Mouse (Mus musculus) CD4-positive, CD25-positive, alpha-beta regulatory T cell (primary cell): ENCODE data around the gene Olfr175-ps1. TPM values are rescaled to one million over a fixed set of nuclear protein-coding genes. Genes with fewer than 3 reads are reported as not detected.

Source experiments
- polyA plus RNA-seq: library from polyadenylated mRNA; unstranded; fragments of 100-300 nt; shearing (Covaris generic); gene quantifications from one replicate; pipeline ENCODE4 v1.2.1, GENCODE M21; 2017

The Olfr175-ps1 gene
- polyA plus RNA-seq = not detected

GRCm38 (mm10) chr16:58826732-58827319, at the start of gene Olfr175-ps1:
Gene Olfr175-ps1, minus strand, starts transcription at chr16:58826782.

GRCm38 (mm10) chr16:58874668-58875067, 48.1 kb upstream of the Olfr175-ps1 start, which contains the start of gene Olfr177:
Gene Olfr177, minus strand, starts transcription at chr16:58874768.

GRCm38 (mm10) chr16:58800168-58800567, 26.4 kb downstream of the Olfr175-ps1 start, which contains the start of gene Olfr173:
Gene Olfr173, minus strand, starts transcription at chr16:58800268.

Other genes starting within 250 kb of the Olfr175-ps1 start
- not detected for gene Gm813, start 209.8 kb downstream of the Olfr175-ps1 start, polyA plus RNA-seq
- not detected for gene E330017A01Rik, start 188.0 kb downstream of the Olfr175-ps1 start, polyA plus RNA-seq
- 39.9 TPM for gene Cpox, start 156.5 kb downstream of the Olfr175-ps1 start, polyA plus RNA-seq
- gene Gpr15, start 107.7 kb downstream of the Olfr175-ps1 start, polyA plus RNA-seq = 9.6 TPM
- 80.9 TPM for gene Cldnd1, start 98.9 kb downstream of the Olfr175-ps1 start, polyA plus RNA-seq
- not detected for gene Olfr172, start 63.6 kb downstream of the Olfr175-ps1 start, polyA plus RNA-seq
- 0.77 TPM for gene Olfr173, start 26.5 kb downstream of the Olfr175-ps1 start, polyA plus RNA-seq
- not detected for gene Olfr177, start 48.0 kb upstream of the Olfr175-ps1 start, polyA plus RNA-seq
- gene Olfr178, start 65.3 kb upstream of the Olfr175-ps1 start, polyA plus RNA-seq = not detected
- gene Olfr181, start 102.0 kb upstream of the Olfr175-ps1 start, polyA plus RNA-seq = not detected
- not detected for gene Olfr180, start 102.6 kb upstream of the Olfr175-ps1 start, polyA plus RNA-seq
- not detected for gene Olfr183, start 168.6 kb upstream of the Olfr175-ps1 start, polyA plus RNA-seq
- not detected for gene Olfr186, start 203.5 kb upstream of the Olfr175-ps1 start, polyA plus RNA-seq
- gene Olfr187, start 213.0 kb upstream of the Olfr175-ps1 start, polyA plus RNA-seq = not detected